Mouse (Mus musculus): ENCODE results near the gene Utp15.

GRCm38 (mm10) chr13:98276253-98276652, 13.4 kb upstream of the Utp15 start:
- TF ChIP-seq ELF1 (IDR thresholded peaks at IDR 0.05; ENCODE audit: low read depth, low read length) (no peak), MYC (IDR thresholded peaks at IDR 0.05; ENCODE audit: low read depth, low read length) (no peak), POLR2A (IDR thresholded peaks at IDR 0.05; ENCODE audit: control insufficient read depth in 1 of 2, insufficient read depth in 1 of 2, low read depth in 1 of 2, low read length in 2 of 2, poor library complexity in 1 of 2) (no peak), POLR2AphosphoS2 (IDR thresholded peaks at IDR 0.05; ENCODE audit: low read length) (no peak), USF2 (IDR thresholded peaks at IDR 0.05; ENCODE audit: borderline replicate concordance in 1 of 2, insufficient read depth in 1 of 2, low read depth in 1 of 2, low read length in 2 of 2) (no peak), ETS1 (IDR thresholded peaks at IDR 0.05; ENCODE audit: low read depth, low read length) (no peak), CTCF (IDR thresholded peaks at IDR 0.05 in 2 of 3, conservative IDR thresholded peaks at IDR 0.05 in 1 of 3; ENCODE audit: control insufficient read depth in 1 of 3, insufficient read depth in 1 of 3, low read depth in 2 of 3, low read length in 3 of 3, poor library complexity in 1 of 3, severe bottlenecking in 1 of 3) (no peak), ZC3H11A (IDR thresholded peaks at IDR 0.05; ENCODE audit: low read depth, low read length) (no peak), HCFC1 (IDR thresholded peaks at IDR 0.05; ENCODE audit: low read depth, low read length) (no peak), MAFK (IDR thresholded peaks at IDR 0.05; ENCODE audit: borderline replicate concordance, low read depth, low read length) (no peak), POLR2AphosphoS5 (IDR thresholded peaks at IDR 0.05; ENCODE audit: borderline replicate concordance, low read depth, low read length) (no peak), NELFE (IDR thresholded peaks at IDR 0.05; ENCODE audit: low read depth, low read length) (no peak)

Data from MEL (cell line).